Mouse (Mus musculus) kidney, adult 2 months (tissue): ENCODE measurements around the gene P2rx3.

ENCODE experiments used
- CTCF ChIP-seq: fragments of 200-500 bp; conservative IDR thresholded peaks from 2 replicates; pipeline ENCODE4 v1.5.1; 2011; ENCODE audit warnings: low read depth, mild to moderate bottlenecking, control low read depth, low read length, moderate library complexity, mixed read lengths; ENCODE audit not compliant: insufficient read depth, insufficient read length
- POLR2A ChIP-seq: fragments of 200-500 bp; IDR thresholded peaks from one replicate; pipeline ENCODE4 v1.6.1; 2011; ENCODE audit warnings: low read depth, low read length, control low read depth

DNA sequence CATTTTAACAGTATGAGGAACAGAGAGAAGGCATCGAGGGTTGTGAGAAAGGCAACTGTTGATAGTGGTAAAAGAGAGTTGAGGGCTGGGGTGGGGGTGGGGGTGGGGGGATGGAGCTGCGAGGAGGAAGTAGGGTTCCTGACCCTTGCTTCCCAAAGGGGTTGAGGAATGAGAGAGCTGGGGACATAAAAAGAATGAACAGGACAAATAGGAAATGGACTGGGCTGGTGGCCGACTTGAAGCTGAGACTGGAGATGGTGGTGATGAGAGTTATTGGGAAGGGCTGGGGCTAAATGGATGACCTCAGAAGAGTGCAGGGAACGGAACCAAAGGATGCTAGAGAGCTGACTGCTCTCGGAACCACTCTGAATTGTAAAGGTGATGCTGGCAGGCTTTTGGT, 19.4 kb upstream of the P2rx3 start:
- TF ChIP-seq CTCF (no peak), POLR2A (no peak)
